Mouse (Mus musculus) midbrain, embryonic 16.5 days (tissue): ENCODE results near the gene Ctrl. TPM values are rescaled to one million over a fixed set of nuclear protein-coding genes. Genes with fewer than 3 reads are reported as not detected.
A peak's percentile ranks its signal among the peaks of the same experiment; 100 is the strongest.

Experiments used
- ATAC-seq: fragments of 200-750 bp; cut with Nextera tagmentation; 2 replicates; pipeline ENCODE4 v1.8.0; 2017; ENCODE audit warnings: moderate TSS enrichment
- H3K27ac ChIP-seq: fragments of 300-500 bp; sonication (generic); 2 replicates; pipeline ENCODE4 v1.5.1; 2014; ENCODE audit warnings: mild to moderate bottlenecking, low read length, mixed read lengths
- H3K27me3 ChIP-seq: fragments of 300-500 bp; sonication (generic); 2 replicates; pipeline ENCODE4 v1.6.1; 2014; ENCODE audit warnings: low read depth, low read length, mixed read lengths; ENCODE audit not compliant: control insufficient read depth, insufficient read depth
- H3K36me3 ChIP-seq: fragments of 300-500 bp; sonication (generic); 2 replicates; pipeline ENCODE4 v1.6.1; 2014; ENCODE audit warnings: mild to moderate bottlenecking, low read length, moderate library complexity, mixed read lengths; ENCODE audit not compliant: control insufficient read depth, insufficient read depth
- H3K4me1 ChIP-seq: fragments of 300-500 bp; sonication (generic); 2 replicates; pipeline ENCODE4 v1.6.1; 2014; ENCODE audit warnings: mild to moderate bottlenecking, low read length, mixed read lengths; ENCODE audit not compliant: control insufficient read depth, insufficient read depth
- H3K4me2 ChIP-seq: fragments of 300-500 bp; sonication (generic); 2 replicates; pipeline ENCODE4 v1.6.1; 2014; ENCODE audit warnings: mild to moderate bottlenecking, low read length, mixed read lengths
- H3K4me3 ChIP-seq: fragments of 300-500 bp; sonication (generic); 2 replicates; pipeline ENCODE4 v1.5.1; 2014; ENCODE audit warnings: low read depth, mild to moderate bottlenecking, low read length, moderate library complexity, mixed read lengths
- H3K9ac ChIP-seq: fragments of 300-500 bp; sonication (generic); 2 replicates; pipeline ENCODE4 v1.6.1; 2014; ENCODE audit warnings: low read depth, low read length, mixed read lengths
- H3K9me3 ChIP-seq: fragments of 300-500 bp; sonication (generic); replicated peaks from 2 replicates; pipeline ENCODE4 v1.6.1; 2014; ENCODE audit warnings: mild to moderate bottlenecking, low read length, mixed read lengths; ENCODE audit not compliant: control insufficient read depth, poor library complexity, severe bottlenecking
- WGBS: fragments of 180-500 bp; shearing (Covaris S2); extraction: QIAGEN DNeasy Blood & Tissue Kit; methylation state at CpG from one replicate; pipeline ENCODE4 v1.1.7; 2014; 5-methylcytosine and 5-hydroxymethylcytosine counted together
- polyA plus RNA-seq: library from polyadenylated mRNA; unstranded; fragments of >200 nt; fragmentation: Nextera tagmentation; extraction: Ambion mirVana; gene quantifications from 2 replicates; pipeline ENCODE4 v1.2.1, GENCODE M21; 2015

The Ctrl gene
- polyA plus RNA-seq, 1 experiment from 2014 or later, result 4.9 TPM

DNA sequence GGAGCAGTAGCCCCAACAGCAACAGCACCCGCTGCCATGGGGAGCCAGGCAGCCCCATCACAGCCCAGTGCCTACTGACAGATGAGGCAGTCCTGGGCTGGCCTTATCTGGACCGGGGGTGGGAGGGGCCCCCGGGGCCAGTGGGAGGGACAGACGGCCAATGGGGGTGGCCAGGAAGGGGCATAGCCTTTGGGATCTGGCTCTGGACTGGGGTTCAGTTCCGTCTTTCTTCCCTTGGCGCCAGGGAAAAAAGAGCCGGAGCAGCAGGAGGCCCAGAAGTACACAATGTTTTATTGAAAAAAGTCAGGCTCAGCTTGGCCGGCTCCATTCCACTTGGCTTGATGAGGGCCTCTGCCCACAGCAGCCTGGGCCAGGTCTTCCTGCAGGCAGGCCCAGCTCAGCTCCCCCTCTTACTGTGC lies 9.7 kb upstream of the Ctrl start, which contains the start of gene Lcat:
Gene Lcat (minus strand): TSS at position 62 of the 419 bp plus-strand sequence.
- no peak within 1 kb of the TSS; the same call in 1 of the 2 replicates for H3K27ac ChIP-seq
- H3K4me3 ChIP-seq, result no peak within 1 kb of the TSS
- no peak within 1 kb of the TSS for H3K4me2 ChIP-seq
- no peak within 1 kb of the TSS for H3K9ac ChIP-seq
- H3K9me3 ChIP-seq, result no peaks in the 10 kb centered on the region
- 53% methylated on average over 7 of the region's 8 CpGs for WGBS
- H3K27me3 ChIP-seq, result no peaks in the 10 kb centered on the region
- H3K4me1 ChIP-seq, result peaks cover 1% of the 10 kb centered on the region; the same call in 1 of the 2 replicates
- peak; percentile 53; the same call in 1 of the 2 replicates for ATAC-seq
- H3K36me3 ChIP-seq, result no peaks in the 10 kb centered on the region

DNA sequence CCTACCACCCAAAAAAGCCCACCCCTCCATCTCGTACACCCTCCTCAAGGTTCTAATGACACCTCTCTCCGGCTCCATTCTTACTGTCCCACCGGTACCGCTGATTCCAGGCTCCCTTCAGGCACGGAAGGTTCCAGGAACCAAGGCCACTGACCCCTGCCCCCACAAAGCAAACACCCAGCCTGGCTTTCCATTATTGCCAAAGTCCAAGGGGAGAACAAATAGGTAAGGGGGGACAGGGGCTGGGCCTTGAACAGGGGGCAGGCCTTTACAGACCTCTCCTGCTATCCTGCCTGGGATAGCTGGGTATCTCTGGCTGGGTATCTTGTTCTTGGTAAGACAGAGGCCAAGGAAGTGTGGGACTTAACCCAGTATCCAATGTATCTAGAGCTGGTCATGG lies 8.9 kb upstream of the Ctrl start:
- Histone ChIP-seq H3K27ac (no peak overlapping the region), H3K4me1 (peaks cover 5% of the 10 kb centered on the region), H3K4me2 (no peak overlapping the region), H3K36me3 (no peaks in the 10 kb centered on the region), H3K9ac (no peak overlapping the region), H3K27me3 (no peaks in the 10 kb centered on the region), H3K9me3 (no peaks in the 10 kb centered on the region), H3K4me3 (no peak overlapping the region)
- ATAC-seq, result no peak
- WGBS, result 96% methylated on average over 5 of the region's 5 CpGs

DNA sequence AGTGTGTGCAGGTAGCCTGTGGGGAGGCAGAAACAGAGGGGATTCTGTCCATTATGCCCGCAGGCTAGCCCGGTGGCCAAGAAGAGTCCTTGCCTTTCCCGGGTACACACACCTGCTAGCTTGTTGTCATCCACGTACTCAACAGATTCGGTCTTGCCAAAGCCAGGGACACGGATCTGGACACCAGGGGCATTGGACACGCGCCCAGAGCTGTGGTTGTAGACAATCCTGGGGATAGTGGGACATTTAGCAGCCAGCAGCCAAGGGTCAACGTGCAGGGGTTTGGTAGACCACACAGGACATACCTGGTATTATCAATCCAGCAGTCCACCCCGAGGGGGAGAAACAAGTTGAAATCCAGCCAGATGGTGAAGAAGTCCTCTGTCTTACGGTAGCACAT lies 8.4 kb upstream of the Ctrl start:
- Histone ChIP-seq H3K4me1 (peaks cover 5% of the 10 kb centered on the region), H3K27ac (no peak overlapping the region), H3K9ac (no peak overlapping the region), H3K27me3 (no peaks in the 10 kb centered on the region), H3K4me3 (no peak overlapping the region), H3K9me3 (no peaks in the 10 kb centered on the region), H3K36me3 (no peaks in the 10 kb centered on the region), H3K4me2 (no peak overlapping the region)
- WGBS, result 94% methylated on average over 11 of the region's 11 CpGs
- ATAC-seq, result no peak

GRCm38 (mm10) chr8:105938306-105938669 lies 4.6 kb upstream of the Ctrl start, which contains the start of gene Psmb10:
Gene Psmb10 (minus strand): TSS chr8:105938444.
- H3K4me1 ChIP-seq, result peaks cover 14% of the 10 kb centered on the region
- peak within 1 kb of the TSS; percentile 92 for H3K27ac ChIP-seq
- no peaks in the 10 kb centered on the region for H3K9me3 ChIP-seq
- H3K9ac ChIP-seq, result peak within 1 kb of the TSS; percentile 85
- H3K4me2 ChIP-seq, result peak within 1 kb of the TSS; percentile 95
- H3K36me3 ChIP-seq, result no peaks in the 10 kb centered on the region
- peak within 1 kb of the TSS; percentile 63 for H3K4me3 ChIP-seq
- ATAC-seq, result no peak
- H3K27me3 ChIP-seq, result no peaks in the 10 kb centered on the region
- WGBS, result 30% methylated on average over 4 of the region's 4 CpGs

- H3K4me2 ChIP-seq, result peak overlapping the region; percentile 95
- ATAC-seq, result peak; percentile 50
- H3K9ac ChIP-seq, result peak overlapping the region; percentile 85
- no peaks in the 10 kb centered on the region for H3K9me3 ChIP-seq
- H3K36me3 ChIP-seq, result no peaks in the 10 kb centered on the region
- H3K27ac ChIP-seq, result peak overlapping the region; percentile 92
- H3K27me3 ChIP-seq, result no peaks in the 10 kb centered on the region
- H3K4me1 ChIP-seq, result peaks cover 14% of the 10 kb centered on the region
- peak overlapping the region; percentile 63 for H3K4me3 ChIP-seq
- 2% methylated on average over 33 of the region's 33 CpGs for WGBS
Measured at GRCm38 (mm10) chr8:105937496-105938305, 4.0 kb upstream of the Ctrl start.

- peak overlapping the region; percentile 92 for H3K27ac ChIP-seq
- H3K27me3 ChIP-seq, result no peaks in the 10 kb centered on the region
- peak; percentile 90 for ATAC-seq
- peak overlapping the region; percentile 95 for H3K4me2 ChIP-seq
- H3K4me1 ChIP-seq, result peaks cover 14% of the 10 kb centered on the region
- 2% methylated on average over 29 of the region's 30 CpGs for WGBS
- H3K4me3 ChIP-seq, result peak overlapping the region; percentile 63
- peak overlapping the region; percentile 85 for H3K9ac ChIP-seq
- no peaks in the 10 kb centered on the region for H3K9me3 ChIP-seq
- H3K36me3 ChIP-seq, result no peaks in the 10 kb centered on the region
Measured at GRCm38 (mm10) chr8:105936866-105937475, 3.3 kb upstream of the Ctrl start.

DNA sequence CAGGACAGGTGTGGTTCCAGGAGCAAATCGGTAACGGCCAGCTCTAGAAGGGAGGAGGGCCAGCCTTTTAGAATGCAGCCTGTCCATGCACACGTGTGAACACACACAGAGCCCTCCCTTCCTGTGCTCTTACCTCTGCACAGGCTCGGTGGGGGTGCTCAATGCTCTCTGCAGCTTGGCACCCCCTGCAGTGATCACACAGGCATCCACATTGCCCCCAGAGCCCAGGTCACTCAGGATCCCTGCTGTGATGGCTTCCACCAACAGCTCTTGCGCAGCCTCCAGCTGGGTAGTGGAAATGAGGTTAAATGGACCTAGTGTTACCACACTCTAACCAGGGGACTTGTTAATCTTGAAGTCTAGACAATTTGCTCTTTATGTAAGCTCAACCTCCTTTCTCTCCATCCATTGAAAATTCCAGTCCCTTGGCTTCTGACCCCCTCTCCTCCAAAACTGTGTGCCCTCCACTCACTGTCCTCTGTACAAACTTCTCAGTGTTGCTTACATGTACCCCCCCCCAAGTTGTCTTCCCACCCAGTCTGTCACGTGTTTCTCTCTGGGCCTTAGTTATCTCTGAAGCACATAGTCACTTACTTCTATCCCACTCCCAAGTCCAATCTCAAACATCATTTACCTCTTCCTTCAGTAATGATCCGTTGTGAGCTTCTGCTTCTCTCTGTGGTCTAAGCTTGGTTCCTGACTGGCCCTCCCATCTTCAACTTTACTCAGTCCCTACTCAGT lies 2.4 kb upstream of the Ctrl start:
- H3K4me2 ChIP-seq, result peak overlapping the region; percentile 95
- WGBS, result 31% methylated on average over 7 of the region's 7 CpGs
- peak overlapping the region; percentile 75 for H3K27ac ChIP-seq
- H3K4me1 ChIP-seq, result peaks cover 14% of the 10 kb centered on the region
- no peaks in the 10 kb centered on the region for H3K27me3 ChIP-seq
- H3K9ac ChIP-seq, result peak overlapping the region; percentile 85
- no peaks in the 10 kb centered on the region for H3K36me3 ChIP-seq
- no peak for ATAC-seq
- H3K4me3 ChIP-seq, result peak overlapping the region; percentile 63
- H3K9me3 ChIP-seq, result no peaks in the 10 kb centered on the region

DNA sequence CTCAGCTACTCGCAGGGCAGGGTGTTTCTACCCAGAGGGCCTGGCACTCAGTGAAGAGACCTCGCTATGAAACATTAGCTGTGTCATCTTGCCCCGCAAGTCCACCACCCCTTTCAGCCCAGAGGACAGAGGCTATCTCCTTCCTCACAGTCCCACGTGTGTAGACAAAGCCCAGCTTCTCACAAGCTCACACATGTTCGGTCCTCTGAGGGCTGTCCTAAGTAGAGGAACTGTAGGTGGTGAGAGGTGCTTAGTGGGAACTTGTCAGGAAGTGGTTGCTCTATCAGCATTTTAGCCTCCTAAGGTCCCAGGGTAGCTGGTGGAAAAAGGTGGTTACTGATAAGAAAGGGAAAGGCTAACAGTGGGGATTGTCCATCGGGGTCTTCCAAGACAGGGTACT lies 1.4 kb upstream of the Ctrl start:
- ATAC-seq, result no peak
- Histone ChIP-seq H3K4me1 (peaks cover 14% of the 10 kb centered on the region), H3K27ac (no peak overlapping the region), H3K4me2 (no peak overlapping the region), H3K36me3 (no peaks in the 10 kb centered on the region), H3K9ac (no peak overlapping the region), H3K4me3 (no peak overlapping the region), H3K27me3 (no peaks in the 10 kb centered on the region), H3K9me3 (no peaks in the 10 kb centered on the region)
- 92% methylated on average over 6 of the region's 6 CpGs for WGBS
